Mouse (Mus musculus): ENCODE measurements around the gene Paqr9. TPM values are rescaled to one million over a fixed set of nuclear protein-coding genes. Genes with fewer than 3 reads are reported as not detected.
A peak's percentile ranks its signal among the peaks of the same experiment; 100 is the strongest.

Gene Paqr9
- polyA plus RNA-seq, 1 experiment from 2014 or later = 1.9 TPM

DNA sequence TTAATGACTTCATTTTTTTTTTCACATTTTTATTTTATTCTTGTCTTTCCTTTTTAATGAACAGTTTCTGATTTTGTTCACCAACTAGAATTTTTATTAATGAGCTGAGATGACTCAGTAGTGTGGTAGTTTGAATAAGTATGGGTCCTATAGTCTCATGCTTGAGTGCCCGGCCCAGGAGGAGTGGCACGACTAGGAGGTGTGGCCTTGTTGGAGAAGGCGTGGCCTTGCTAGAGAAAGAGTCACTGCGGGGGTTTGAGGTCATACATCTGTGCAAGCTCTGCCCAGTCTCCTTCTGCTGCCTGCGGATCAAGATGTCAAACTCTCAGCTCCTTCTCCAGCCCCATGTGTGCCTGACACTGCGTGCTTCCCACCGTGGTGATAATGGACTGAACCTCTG, 28.6 kb downstream of the Paqr9 start:
- H3K4me2 ChIP-seq (replicated peaks) = no peak overlapping the region
- ATAC-seq = no peak
- H3K9me3 ChIP-seq = no peaks in the 10 kb centered on the region
- no peak overlapping the region for H3K27ac ChIP-seq
- H3K4me3 ChIP-seq (replicated peaks) = no peak overlapping the region
- no peaks in the 10 kb centered on the region for H3K27me3 ChIP-seq
- 89% methylated on average over 7 of the region's 7 CpGs for WGBS
- no peaks in the 10 kb centered on the region for H3K4me1 ChIP-seq (replicated peaks)
- no peaks in the 10 kb centered on the region for H3K36me3 ChIP-seq
- H3K9ac ChIP-seq (replicated peaks) = no peak overlapping the region

DNA sequence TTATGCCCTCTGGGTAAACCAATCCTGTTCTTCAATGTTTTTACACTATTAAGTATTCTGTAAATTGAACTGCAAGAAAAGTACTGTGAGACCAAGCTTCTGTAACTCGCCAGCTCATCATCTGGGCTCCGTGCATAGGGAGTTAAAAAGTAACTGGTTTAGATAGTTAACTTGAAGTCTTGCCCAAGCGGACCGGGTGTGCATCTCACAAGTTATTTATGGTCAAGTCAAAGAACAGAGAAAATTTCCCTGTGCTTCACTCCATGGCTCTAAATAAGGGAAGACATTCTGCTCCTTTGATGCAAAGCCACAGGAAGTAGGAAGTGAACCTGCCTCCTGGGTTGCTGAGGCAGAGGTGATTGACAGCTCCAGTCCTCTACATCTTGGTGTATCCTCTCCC, 34.8 kb downstream of the Paqr9 start:
- no peaks in the 10 kb centered on the region for H3K9me3 ChIP-seq
- H3K4me2 ChIP-seq (replicated peaks) = no peak overlapping the region
- 88% methylated on average over 4 of the region's 4 CpGs for WGBS
- H3K9ac ChIP-seq (replicated peaks) = no peak overlapping the region
- no peak overlapping the region for H3K4me3 ChIP-seq (replicated peaks)
- H3K4me1 ChIP-seq (replicated peaks) = no peaks in the 10 kb centered on the region
- no peak for ATAC-seq
- H3K27ac ChIP-seq = no peak overlapping the region
- no peaks in the 10 kb centered on the region for H3K36me3 ChIP-seq
- no peaks in the 10 kb centered on the region for H3K27me3 ChIP-seq

- Histone ChIP-seq H3K4me2 (replicated peaks) (0 out of 2 replicates have a peak overlapping the region, but pooled peaks have one; percentile 5), H3K27me3 (no peaks in the 10 kb centered on the region), H3K9me3 (no peaks in the 10 kb centered on the region), H3K4me1 (replicated peaks) (no peaks in the 10 kb centered on the region), H3K9ac (replicated peaks) (no peak overlapping the region), H3K36me3 (no peaks in the 10 kb centered on the region), H3K4me3 (replicated peaks) (no peak overlapping the region), H3K27ac (no peak overlapping the region)
- no peak for ATAC-seq
- 60% methylated on average over 13 of the region's 13 CpGs for WGBS
Measured at GRCm38 (mm10) chr9:95597466-95598178, 38.2 kb downstream of the Paqr9 start.

DNA sequence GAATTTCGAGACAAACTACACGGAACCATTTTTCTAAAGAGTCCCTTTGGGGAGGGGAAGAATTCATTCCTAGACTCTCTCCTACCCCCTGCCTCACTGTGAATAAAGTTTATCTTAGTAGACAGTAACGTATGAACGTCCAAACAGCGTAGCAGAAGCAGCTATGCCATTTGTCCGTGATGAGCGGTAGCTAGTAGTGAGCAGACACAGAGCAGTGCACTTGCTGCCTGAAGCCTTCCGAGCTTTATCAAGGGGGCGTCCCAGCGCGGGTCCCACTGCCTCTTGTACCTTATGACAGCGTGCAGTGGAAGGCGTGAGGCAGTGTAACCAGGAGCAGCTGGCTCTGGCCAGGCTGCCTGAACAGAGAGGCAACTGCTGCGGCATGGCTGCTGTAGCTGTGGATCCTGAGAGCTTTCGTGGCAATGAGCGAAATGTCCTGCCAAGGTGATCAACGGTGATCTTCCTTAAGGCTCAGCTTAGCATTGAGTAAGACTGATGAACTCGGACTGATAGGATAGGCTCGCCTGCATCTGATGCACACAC, 38.8 kb downstream of the Paqr9 start:
- no peak overlapping the region for H3K4me3 ChIP-seq (replicated peaks)
- H3K36me3 ChIP-seq = no peaks in the 10 kb centered on the region
- H3K27me3 ChIP-seq = no peaks in the 10 kb centered on the region
- ATAC-seq = no peak
- H3K27ac ChIP-seq = no peak overlapping the region
- 60% methylated on average over 19 of the region's 19 CpGs for WGBS
- no peaks in the 10 kb centered on the region for H3K9me3 ChIP-seq
- no peak overlapping the region for H3K9ac ChIP-seq (replicated peaks)
- no peaks in the 10 kb centered on the region for H3K4me1 ChIP-seq (replicated peaks)
- H3K4me2 ChIP-seq (replicated peaks) = 0 out of 2 replicates have a peak overlapping the region, but pooled peaks have one; percentile 5

DNA sequence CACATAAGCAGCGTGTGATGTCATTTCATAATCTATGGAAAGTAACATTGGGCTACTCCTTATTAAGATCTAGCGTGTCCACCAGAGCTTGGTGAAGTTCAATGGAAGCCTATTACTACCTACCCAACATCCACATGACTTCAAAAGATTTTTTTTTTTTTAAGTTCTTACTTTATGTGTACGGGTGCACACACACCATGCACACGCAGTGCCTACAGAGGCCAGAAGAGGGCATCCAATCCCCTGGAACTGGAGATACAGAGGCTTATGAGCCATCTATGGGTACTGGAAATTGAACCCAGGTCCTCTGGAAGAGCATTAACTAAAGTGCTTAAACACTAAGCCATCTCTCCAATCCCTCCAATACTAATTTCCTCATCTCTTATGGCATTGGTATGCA, 39.9 kb downstream of the Paqr9 start:
- H3K4me1 ChIP-seq (replicated peaks) = no peaks in the 10 kb centered on the region
- no peak overlapping the region for H3K27ac ChIP-seq
- H3K36me3 ChIP-seq = no peaks in the 10 kb centered on the region
- H3K4me3 ChIP-seq (replicated peaks) = no peak overlapping the region
- H3K9me3 ChIP-seq = no peaks in the 10 kb centered on the region
- H3K9ac ChIP-seq (replicated peaks) = no peak overlapping the region
- H3K4me2 ChIP-seq (replicated peaks) = no peak overlapping the region
- no peaks in the 10 kb centered on the region for H3K27me3 ChIP-seq
- no peak for ATAC-seq
- WGBS = 87% methylated on average over 4 of the region's 4 CpGs

DNA sequence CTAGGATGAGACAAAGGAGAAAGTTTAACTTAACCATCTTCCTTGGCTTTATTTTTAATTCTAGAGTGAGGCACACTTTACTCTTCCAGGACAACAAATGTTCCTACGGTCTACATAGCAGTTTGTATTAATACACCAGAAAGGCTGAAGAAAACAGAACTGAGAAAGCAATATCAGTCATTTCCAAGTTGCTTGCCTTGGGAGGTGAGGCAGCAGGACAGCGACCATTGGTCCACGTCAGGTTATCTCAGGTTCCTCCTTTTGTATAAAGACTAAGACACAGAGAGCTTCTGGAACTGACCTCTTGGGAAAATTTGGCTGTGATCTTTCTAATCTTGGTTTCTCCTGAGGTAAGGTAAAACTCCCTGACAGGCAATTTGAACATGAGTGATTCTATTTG, 43.4 kb downstream of the Paqr9 start:
- no peak for ATAC-seq
- Histone ChIP-seq H3K4me3 (replicated peaks) (no peak overlapping the region), H3K4me1 (replicated peaks) (no peaks in the 10 kb centered on the region), H3K9ac (replicated peaks) (no peak overlapping the region), H3K27ac (no peak overlapping the region), H3K36me3 (no peaks in the 10 kb centered on the region), H3K9me3 (no peaks in the 10 kb centered on the region), H3K27me3 (no peaks in the 10 kb centered on the region), H3K4me2 (replicated peaks) (no peak overlapping the region)
- WGBS = 87% methylated on average over 3 of the region's 3 CpGs

DNA sequence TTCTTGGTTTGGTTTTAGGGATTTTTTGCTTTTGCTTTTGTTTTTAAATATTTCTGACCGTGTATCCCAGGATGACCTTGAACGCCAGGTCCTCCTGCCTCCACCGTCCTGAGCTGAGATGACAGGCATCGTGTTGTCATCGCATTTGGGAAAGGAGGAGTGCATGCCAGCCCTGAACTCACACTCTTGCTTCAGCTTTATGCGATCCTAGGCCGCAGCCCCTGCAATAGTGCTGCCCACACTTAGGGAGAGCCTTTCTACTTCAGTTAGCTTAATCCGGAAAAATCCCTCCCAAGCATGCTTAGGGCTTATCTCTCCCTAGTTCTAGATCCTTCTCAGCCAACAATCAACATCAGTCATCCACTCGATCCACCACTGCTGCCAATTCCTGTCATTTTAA, 43.9 kb downstream of the Paqr9 start:
- ATAC-seq = no peak
- Histone ChIP-seq H3K9ac (replicated peaks) (no peak overlapping the region), H3K9me3 (no peaks in the 10 kb centered on the region), H3K36me3 (no peaks in the 10 kb centered on the region), H3K4me3 (replicated peaks) (no peak overlapping the region), H3K4me2 (replicated peaks) (no peak overlapping the region), H3K27ac (no peak overlapping the region), H3K27me3 (no peaks in the 10 kb centered on the region), H3K4me1 (replicated peaks) (no peaks in the 10 kb centered on the region)
- WGBS = 81% methylated on average over 9 of the region's 9 CpGs

DNA sequence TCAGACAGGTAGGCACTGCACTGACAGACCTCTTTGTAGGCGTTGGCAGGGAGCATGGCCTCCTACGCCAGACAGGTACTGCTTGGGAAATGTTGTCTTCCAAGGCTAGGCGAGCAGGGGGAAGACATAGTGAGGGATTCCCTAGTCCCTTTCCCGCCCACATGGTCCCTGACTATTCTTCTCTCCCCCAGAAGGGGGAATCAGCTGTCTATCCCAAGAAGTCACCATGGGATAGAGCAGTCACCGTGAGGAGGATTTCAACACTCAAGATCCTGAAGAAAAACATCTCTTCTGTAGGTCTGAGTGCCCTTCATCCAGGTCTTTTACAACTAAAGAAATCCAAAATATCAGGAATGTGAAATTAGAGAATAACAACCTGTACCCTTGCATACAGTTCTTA, 47.7 kb downstream of the Paqr9 start:
- Histone ChIP-seq H3K9ac (replicated peaks) (no peak overlapping the region), H3K4me2 (replicated peaks) (no peak overlapping the region), H3K27ac (no peak overlapping the region), H3K36me3 (no peaks in the 10 kb centered on the region), H3K9me3 (no peaks in the 10 kb centered on the region), H3K4me3 (replicated peaks) (no peak overlapping the region), H3K27me3 (no peaks in the 10 kb centered on the region), H3K4me1 (replicated peaks) (no peaks in the 10 kb centered on the region)
- WGBS = 69% methylated on average over 5 of the region's 5 CpGs
- ATAC-seq = no peak

DNA sequence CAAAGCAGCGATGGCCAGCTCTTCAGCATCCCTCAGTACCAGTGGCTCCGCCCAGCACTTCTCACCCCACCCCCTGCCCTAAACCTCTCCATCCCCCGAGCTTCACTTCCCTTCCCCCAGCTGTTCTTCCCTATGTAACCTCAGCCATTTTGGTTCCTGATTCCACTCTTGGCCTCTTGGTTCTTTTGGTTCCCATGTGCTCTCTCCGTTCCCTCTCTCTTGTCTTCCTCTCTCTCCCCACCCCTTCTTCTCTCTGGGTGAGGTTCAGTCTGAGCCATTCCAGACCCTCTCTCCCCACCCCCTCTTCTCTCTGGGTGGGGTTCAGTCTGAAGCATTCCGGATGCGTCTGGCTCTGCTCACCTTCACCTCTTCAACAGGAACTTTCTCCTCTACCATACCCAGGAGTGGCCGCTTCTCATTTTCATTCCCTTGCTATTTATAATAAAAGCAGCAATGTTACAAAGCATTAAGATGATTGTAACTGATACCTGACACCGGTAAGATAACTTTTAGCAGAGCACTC, 52.9 kb downstream of the Paqr9 start:
- no peak overlapping the region for H3K9ac ChIP-seq (replicated peaks)
- no peaks in the 10 kb centered on the region for H3K9me3 ChIP-seq
- ATAC-seq = no peak
- H3K27ac ChIP-seq = no peak overlapping the region
- H3K4me1 ChIP-seq (replicated peaks) = peaks cover 9% of the 10 kb centered on the region
- no peaks in the 10 kb centered on the region for H3K36me3 ChIP-seq
- H3K27me3 ChIP-seq = no peaks in the 10 kb centered on the region
- no peak overlapping the region for H3K4me3 ChIP-seq (replicated peaks)
- 84% methylated on average over 8 of the region's 8 CpGs for WGBS
- no peak overlapping the region for H3K4me2 ChIP-seq (replicated peaks)

DNA sequence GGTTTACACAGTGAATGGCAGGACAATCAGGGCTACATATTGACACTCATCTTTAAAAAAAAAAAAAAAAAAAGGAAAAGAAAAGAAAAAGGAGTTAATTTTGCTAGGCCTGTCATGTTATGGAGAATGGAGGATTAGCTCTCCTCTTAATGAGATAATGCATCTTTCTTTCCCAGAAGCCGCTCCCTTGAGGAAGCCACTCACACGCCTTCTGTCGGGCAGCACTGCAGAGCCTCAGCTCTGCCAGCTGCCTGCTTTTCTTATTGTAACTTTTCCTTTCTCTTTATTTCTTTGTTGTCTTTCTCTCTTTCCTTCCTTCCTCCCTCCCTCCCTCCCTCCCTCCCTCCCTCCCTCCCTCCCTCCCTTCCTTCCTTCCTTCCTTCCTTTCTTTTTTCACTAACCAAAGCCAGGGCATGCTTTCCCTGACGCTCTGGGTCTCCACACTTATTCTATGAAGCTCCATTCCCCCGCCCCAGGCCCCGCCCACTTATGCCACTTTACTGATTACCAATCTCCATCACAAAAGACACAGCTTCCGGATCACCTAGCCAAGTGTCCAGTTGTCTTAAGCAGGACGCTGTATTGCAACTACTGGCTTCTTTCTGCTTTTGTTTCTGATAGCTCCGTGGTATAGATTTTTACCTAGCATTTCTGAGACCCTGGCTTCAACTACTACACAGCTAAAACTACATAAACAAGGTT, 54.1 kb downstream of the Paqr9 start:
- Histone ChIP-seq H3K4me2 (replicated peaks) (peak overlapping the region; percentile 38), H3K4me1 (replicated peaks) (peaks cover 9% of the 10 kb centered on the region), H3K9me3 (no peaks in the 10 kb centered on the region), H3K27me3 (no peaks in the 10 kb centered on the region), H3K36me3 (no peaks in the 10 kb centered on the region), H3K27ac (no peak overlapping the region), H3K9ac (replicated peaks) (0 out of 2 replicates have a peak overlapping the region, but pooled peaks have one; percentile 10), H3K4me3 (replicated peaks) (peak overlapping the region; percentile 10; the same call in 1 of the 2 replicates)
- 6% methylated on average over 9 of the region's 9 CpGs for WGBS
- peak; percentile 76 for ATAC-seq

GRCm38 (mm10) chr9:95614861-95615615, 55.6 kb downstream of the Paqr9 start:
- 84% methylated on average over 14 of the region's 14 CpGs for WGBS
- no peaks in the 10 kb centered on the region for H3K9me3 ChIP-seq
- H3K4me2 ChIP-seq (replicated peaks) = no peak overlapping the region
- H3K27me3 ChIP-seq = no peaks in the 10 kb centered on the region
- H3K9ac ChIP-seq (replicated peaks) = no peak overlapping the region
- H3K27ac ChIP-seq = no peak overlapping the region
- H3K4me1 ChIP-seq (replicated peaks) = peaks cover 9% of the 10 kb centered on the region
- H3K4me3 ChIP-seq (replicated peaks) = no peak overlapping the region
- H3K36me3 ChIP-seq = no peaks in the 10 kb centered on the region
- ATAC-seq = no peak

DNA sequence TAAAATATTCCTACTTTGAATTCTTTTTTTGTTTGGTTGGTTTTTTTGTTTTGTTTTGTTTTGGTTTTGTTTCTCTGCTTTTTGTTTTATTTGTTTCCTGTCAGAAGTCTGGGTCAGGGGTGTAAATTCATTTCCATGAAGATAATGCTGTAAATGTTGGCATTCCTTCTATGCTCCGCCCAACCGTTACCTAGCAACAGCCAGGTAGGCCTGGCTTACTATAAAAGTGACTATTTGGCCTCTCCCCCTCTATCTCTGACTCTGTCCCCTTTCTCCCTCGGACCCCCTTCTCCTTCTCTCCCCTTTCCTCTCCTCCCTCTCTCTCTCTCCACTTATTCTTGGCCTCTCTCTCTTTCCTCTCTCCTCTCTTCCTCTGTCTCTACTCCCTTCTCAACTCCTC, 56.5 kb downstream of the Paqr9 start:
- Histone ChIP-seq H3K27ac (no peak overlapping the region), H3K27me3 (no peaks in the 10 kb centered on the region), H3K4me1 (replicated peaks) (peaks cover 9% of the 10 kb centered on the region), H3K36me3 (no peaks in the 10 kb centered on the region), H3K9ac (replicated peaks) (no peak overlapping the region), H3K9me3 (no peaks in the 10 kb centered on the region), H3K4me2 (replicated peaks) (no peak overlapping the region), H3K4me3 (replicated peaks) (no peak overlapping the region)
- ATAC-seq = no peak
- WGBS = 77% methylated on average over 3 of the region's 3 CpGs
